Mouse (Mus musculus) liver, embryonic 14.5 days (tissue): Measurements from ENCODE around the gene Rhbdd2. TPM values are rescaled to one million over a fixed set of nuclear protein-coding genes. Genes with fewer than 3 reads are reported as not detected.

Source experiments
- ATAC-seq: fragments of 200-750 bp; cut with Nextera tagmentation; 2 replicates; pipeline ENCODE4 v1.8.0; 2017; ENCODE audit warnings: moderate number of reproducible peaks, mild to moderate bottlenecking, moderate library complexity; ENCODE audit not compliant: insufficient read depth
- DNase-seq, 3 experiments: peaks; one replicate each; pipeline ENCODE4 v3.0.0-alpha.2; 2012 to 2013; ENCODE audit warnings: low read depth in 3 of 3, low spot score in 3 of 3
- H3K27ac ChIP-seq: fragments of 300-500 bp; sonication (generic); 2 replicates; pipeline ENCODE4 v1.5.1; 2014; ENCODE audit warnings: moderate library complexity, mild to moderate bottlenecking, control low read depth, inconsistent platforms
- H3K27me3 ChIP-seq: fragments of 300-500 bp; sonication (generic); 2 replicates; pipeline ENCODE4 v1.6.1; 2014; ENCODE audit warnings: mild to moderate bottlenecking, low read length, moderate library complexity; ENCODE audit not compliant: control insufficient read depth, insufficient read depth
- H3K36me3 ChIP-seq: fragments of 300-500 bp; sonication (generic); replicated peaks from 2 replicates; pipeline ENCODE4 v1.6.1; 2014; ENCODE audit warnings: low read depth; ENCODE audit not compliant: control insufficient read depth, insufficient read depth
- H3K4me1 ChIP-seq, 2 experiments: fragments of 200-500 bp in 1 of 2; fragments of 300-500 bp in 1 of 2; sonication (generic) in 1 of 2; replicated peaks; 2 replicates each; pipeline ENCODE4 v1.6.1; 2012 to 2014; ENCODE audit warnings: antibody characterized with exemption in 1 of 2, inconsistent platforms in 1 of 2, low read length in 1 of 2; ENCODE audit not compliant: control insufficient read depth in 2 of 2, insufficient read depth in 2 of 2
- H3K4me2 ChIP-seq: fragments of 300-500 bp; sonication (generic); 2 replicates; pipeline ENCODE4 v1.6.1; 2014; ENCODE audit warnings: low read depth, mild to moderate bottlenecking, control low read depth, moderate library complexity
- H3K4me3 ChIP-seq, 2 experiments: fragments of 200-500 bp in 1 of 2; fragments of 300-500 bp in 1 of 2; sonication (generic) in 1 of 2; 2 replicates each; pipeline ENCODE4 v1.5.1; 2012 to 2014; ENCODE audit warnings: low read depth in 2 of 2, low read length in 2 of 2, mild to moderate bottlenecking in 2 of 2, control low read depth in 1 of 2, inconsistent platforms in 1 of 2, moderate library complexity in 1 of 2; ENCODE audit not compliant: insufficient read depth in 1 of 2
- H3K9ac ChIP-seq: fragments of 300-500 bp; sonication (generic); replicated peaks from 2 replicates; pipeline ENCODE4 v1.6.1; 2014; ENCODE audit warnings: mild to moderate bottlenecking, control low read depth, moderate library complexity
- H3K9me3 ChIP-seq: fragments of 300-500 bp; sonication (generic); 2 replicates; pipeline ENCODE4 v1.6.1; 2016; ENCODE audit warnings: low read length, mixed read lengths; ENCODE audit not compliant: control insufficient read depth
- CTCF ChIP-seq: IDR thresholded peaks from 2 replicates; pipeline ENCODE4 v1.5.1; 2016; ENCODE audit warnings: antibody characterized with exemption, low read depth, control low read depth
- EP300 ChIP-seq: IDR thresholded peaks from 2 replicates; pipeline ENCODE4 v1.6.1; 2016; ENCODE audit warnings: antibody characterized with exemption, low read depth
- WGBS: fragments of 180-500 bp; shearing (Covaris S2); extraction: QIAGEN DNeasy Blood & Tissue Kit; methylation state at CpG from one replicate; pipeline ENCODE4 v1.1.7; 2014; ENCODE audit not compliant: insufficient replicate concordance; 5-methylcytosine and 5-hydroxymethylcytosine counted together
- polyA plus RNA-seq, 2 experiments: library from polyadenylated mRNA; depleted of rRNA in 1 of 2; stranded (reverse) in 1 of 2; unstranded in 1 of 2; fragments of >200 nt; fragmentation: Nextera tagmentation in 1 of 2; extraction: Ambion mirVana in 1 of 2; gene quantifications; 2 replicates each; pipeline versions ENCODE4 v1.2.1 to v1.2.3; 2012 to 2014

Gene Rhbdd2
- polyA plus RNA-seq, 2 experiments = 4.1 to 8.3 TPM

GRCm38 (mm10) chr5:135643869-135644268 lies 11.5 kb downstream of the Rhbdd2 start:
- no peaks in the 10 kb centered on the region for H3K36me3 ChIP-seq
- ATAC-seq = no peak
- H3K4me3 ChIP-seq = no peak overlapping the region
- TF ChIP-seq EP300 = no peak
- no peak for TF ChIP-seq CTCF
- H3K9ac ChIP-seq = no peak overlapping the region
- peaks cover 0 to 19% of the 10 kb centered on the region in 2 experiments; a peak in 2 of 4 replicates for H3K4me1 ChIP-seq
- 73% methylated on average over 8 of the region's 8 CpGs for WGBS
- H3K27ac ChIP-seq = no peak overlapping the region
- H3K27me3 ChIP-seq = no peaks in the 10 kb centered on the region
- H3K9me3 ChIP-seq = no peaks in the 10 kb centered on the region
- no peak for DNase-seq
- no peak overlapping the region for H3K4me2 ChIP-seq

DNA sequence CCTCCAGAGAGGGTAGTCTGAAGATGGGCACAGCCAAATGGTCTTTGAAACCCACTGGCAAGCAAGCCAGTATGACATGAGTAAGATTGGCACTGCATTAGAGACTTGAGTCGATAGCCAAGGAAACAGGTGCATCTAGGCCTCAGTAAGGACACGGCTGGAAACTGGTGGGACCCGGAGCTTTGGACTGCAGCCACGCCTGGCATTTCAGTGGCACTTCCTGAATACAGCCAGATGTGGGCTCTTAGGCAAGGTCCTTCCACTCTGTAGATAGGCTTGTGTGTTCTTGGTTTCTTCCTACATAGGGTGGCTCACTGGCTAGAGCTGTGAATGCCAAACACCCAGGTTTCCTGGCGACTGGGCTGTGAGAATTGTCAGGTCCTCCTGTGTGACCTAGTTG lies 12.9 kb downstream of the Rhbdd2 start:
- no peaks in the 10 kb centered on the region for H3K36me3 ChIP-seq
- H3K9me3 ChIP-seq = no peaks in the 10 kb centered on the region
- WGBS = 57% methylated on average over 5 of the region's 5 CpGs
- DNase-seq = no peak
- no peak overlapping the region for H3K4me3 ChIP-seq
- ATAC-seq = no peak
- H3K4me1 ChIP-seq = peaks cover 0 to 16% of the 10 kb centered on the region in 2 experiments; a peak in 2 of 4 replicates
- no peak overlapping the region for H3K4me2 ChIP-seq
- H3K27ac ChIP-seq = no peak overlapping the region
- H3K9ac ChIP-seq = no peak overlapping the region
- no peaks in the 10 kb centered on the region for H3K27me3 ChIP-seq
- TF ChIP-seq EP300 (no peak), CTCF (no peak)

GRCm38 (mm10) chr5:135646038-135646437 lies 13.6 kb downstream of the Rhbdd2 start:
- DNase-seq = no peak
- WGBS = 65% methylated on average over 6 of the region's 6 CpGs

GRCm38 (mm10) chr5:135648461-135649308 lies 16.3 kb downstream of the Rhbdd2 start:
- ATAC-seq = no peak
- DNase-seq = no peak
- no peaks in the 10 kb centered on the region for H3K36me3 ChIP-seq
- 41% methylated on average over 9 of the region's 9 CpGs for WGBS
- H3K9ac ChIP-seq = no peak overlapping the region; the same call in 1 of the 2 replicates
- H3K9me3 ChIP-seq = no peaks in the 10 kb centered on the region
- no peak overlapping the region for H3K4me2 ChIP-seq
- TF ChIP-seq EP300 (no peak), CTCF (no peak)
- no peak overlapping the region for H3K4me3 ChIP-seq
- peaks cover 0 to 5% of the 10 kb centered on the region in 2 experiments; a peak in 2 of 4 replicates for H3K4me1 ChIP-seq
- no peak overlapping the region for H3K27ac ChIP-seq
- no peaks in the 10 kb centered on the region for H3K27me3 ChIP-seq

More at GRCm38 (mm10) chr5:135646038-135646437, 13.6 kb downstream of the Rhbdd2 start:
- no peaks in the 10 kb centered on the region for H3K9me3 ChIP-seq
- ATAC-seq = no peak
- no peaks in the 10 kb centered on the region for H3K27me3 ChIP-seq
- H3K4me3 ChIP-seq = no peak overlapping the region
- H3K9ac ChIP-seq = no peak overlapping the region
- H3K4me2 ChIP-seq = no peak overlapping the region
- peaks cover 0 to 14% of the 10 kb centered on the region in 2 experiments; a peak in 2 of 4 replicates for H3K4me1 ChIP-seq
- no peak overlapping the region for H3K27ac ChIP-seq
- no peaks in the 10 kb centered on the region for H3K36me3 ChIP-seq
- TF ChIP-seq EP300 (no peak), CTCF (no peak)

DNA sequence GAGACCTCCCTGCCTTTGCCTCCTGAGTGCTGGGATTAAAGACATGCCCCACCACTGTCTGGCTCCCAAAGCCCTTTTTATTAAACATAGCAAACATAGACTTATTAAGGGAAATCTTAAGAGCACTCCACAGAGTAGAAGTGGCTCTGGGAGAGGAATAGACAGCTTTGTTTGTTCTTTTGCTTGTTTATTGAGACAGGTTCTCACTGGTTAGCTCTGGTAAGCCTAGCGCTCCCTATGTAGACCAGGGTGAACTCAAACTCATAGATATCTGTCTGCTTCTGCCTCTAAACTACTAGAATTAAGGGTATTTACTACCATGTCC lies 16.9 kb downstream of the Rhbdd2 start:
- WGBS = 60% methylated on average over 1 of the region's 1 CpGs
- no peak for DNase-seq
- Histone ChIP-seq H3K4me3 (no peak overlapping the region), H3K27ac (no peak overlapping the region), H3K9me3 (no peaks in the 10 kb centered on the region), H3K4me1 (peaks cover 0 to 5% of the 10 kb centered on the region in 2 experiments; a peak in 2 of 4 replicates), H3K9ac (no peak overlapping the region), H3K4me2 (no peak overlapping the region), H3K27me3 (no peaks in the 10 kb centered on the region), H3K36me3 (no peaks in the 10 kb centered on the region)
- TF ChIP-seq CTCF (no peak), EP300 (no peak)
- ATAC-seq = no peak
